Mouse (Mus musculus): ENCODE measurements at regions not wholly inside any gene's neighbourhood (a gene's known extent, or its start where the extent isn't known, plus 50 kb on each side); places are given as distances from the start of the nearest gene placed in this dataset.

GRCm38 (mm10) chr7:117256819-117257218 lies 124.0 kb upstream of the Xylt1 start:
- TF ChIP-seq CTCF (IDR thresholded peaks at IDR 0.05; ENCODE audit: low read depth, low read length): no peak
- no peak for TF ChIP-seq GATA1 (IDR thresholded peaks at IDR 0.05; ENCODE audit: borderline replicate concordance, low read length)
- no peak for TF ChIP-seq POLR2AphosphoS5 (IDR thresholded peaks at IDR 0.05; ENCODE audit: insufficient replicate concordance, low read depth, low read length)
- no peak for TF ChIP-seq TAL1 (conservative IDR thresholded peaks at IDR 0.05; ENCODE audit: low read depth, low read length)
